Mouse (Mus musculus) gastrocnemius, adult 18-20 months (tissue): ENCODE results near the gene Ky. TPM values are rescaled to one million over a fixed set of nuclear protein-coding genes. Genes with fewer than 3 reads are reported as not detected.

ENCODE experiments used
- DNase-seq: peaks from one replicate; pipeline ENCODE4 v3.0.0; 2021; ENCODE audit warnings: low spot score
- total RNA-seq, 2 experiments: library from RNA; stranded (reverse); gene quantifications; 2 replicates each; pipeline ENCODE4 v1.2.3; 2021

The Ky gene
- total RNA-seq, 2 experiments from 2014 or later = 71.6 to 73.7 TPM

DNA sequence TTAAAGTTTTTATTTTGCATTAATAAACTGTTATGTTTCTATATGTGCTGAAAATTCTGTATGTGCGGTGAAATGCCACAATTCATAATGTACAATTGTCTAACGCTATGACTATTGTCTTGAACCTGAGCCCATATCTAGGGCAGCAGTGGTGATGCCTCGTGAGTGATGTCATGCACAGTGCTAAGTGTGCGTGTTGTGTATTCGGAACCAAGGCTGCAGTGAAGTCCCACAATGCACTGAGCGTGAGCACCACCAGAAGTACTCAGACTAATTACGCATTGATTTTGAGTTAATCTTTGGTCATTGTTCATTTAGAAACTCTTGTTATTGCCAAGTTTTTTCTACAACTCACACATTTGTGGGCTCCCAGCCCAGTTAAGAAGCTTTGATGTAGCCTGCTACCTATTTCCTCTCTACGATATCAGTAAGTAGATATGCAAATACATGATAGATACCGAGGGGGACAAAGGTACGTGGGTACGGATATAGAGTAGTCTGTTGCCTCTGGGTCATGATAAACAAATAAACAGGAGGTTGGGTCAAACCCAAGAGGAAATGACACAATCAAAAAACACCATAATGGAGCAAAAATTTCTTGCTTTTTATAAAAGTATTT, 3.4 kb upstream of the Ky start:
- no peak for DNase-seq

DNA sequence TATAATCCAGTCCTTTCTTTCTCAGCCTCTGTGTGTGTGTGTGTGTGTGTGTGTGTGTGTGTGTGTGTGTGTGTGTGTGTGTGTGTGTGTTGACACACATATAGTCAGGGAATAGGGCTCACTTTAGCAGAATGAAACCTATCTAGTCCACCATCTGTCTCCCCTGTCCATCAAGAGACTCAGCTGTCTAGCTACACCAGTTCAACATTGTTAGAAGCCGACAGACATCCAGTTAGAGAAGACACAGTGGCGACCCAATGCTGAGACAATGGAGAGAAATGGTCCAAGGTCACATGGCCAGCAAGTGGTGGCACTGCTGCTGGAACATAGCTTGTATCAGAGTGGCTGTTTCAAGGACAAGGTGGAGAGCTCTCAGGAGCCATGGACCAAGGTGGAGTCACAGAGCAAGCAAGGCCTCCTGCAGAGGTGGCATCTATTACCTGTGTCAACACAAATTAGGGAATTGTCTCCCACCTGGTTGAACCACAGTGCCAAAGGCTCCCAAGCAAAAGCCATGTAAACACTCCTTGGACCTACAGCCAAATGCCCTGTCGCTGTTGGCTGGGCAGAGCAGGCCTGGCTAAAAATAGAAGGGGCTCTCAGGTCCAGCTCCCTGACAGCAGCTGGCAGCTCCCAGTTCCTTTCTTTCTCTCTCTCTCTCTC, 703 bp upstream of the Ky start:
- DNase-seq = peak; percentile 63

DNA sequence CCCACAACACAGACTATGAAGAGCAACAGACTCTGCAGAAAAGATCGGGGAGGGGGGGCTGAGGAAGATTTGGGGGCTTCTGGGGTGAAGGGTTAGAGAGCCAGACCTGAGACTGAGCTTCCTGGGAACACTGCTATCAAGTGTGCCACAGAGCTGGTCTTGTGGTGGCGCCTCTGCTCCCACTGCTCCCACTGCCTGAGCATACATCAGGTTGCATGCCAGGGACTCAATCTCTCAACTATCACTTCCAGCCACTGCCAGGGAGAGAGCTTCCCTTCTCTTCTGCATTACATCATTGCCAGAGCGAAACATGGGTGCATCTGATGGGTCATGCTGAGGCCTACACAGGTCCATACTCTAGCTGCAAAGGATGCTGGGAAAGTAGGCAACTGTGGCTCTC, 2.8 kb downstream of the Ky start:
- no peak for DNase-seq

DNA sequence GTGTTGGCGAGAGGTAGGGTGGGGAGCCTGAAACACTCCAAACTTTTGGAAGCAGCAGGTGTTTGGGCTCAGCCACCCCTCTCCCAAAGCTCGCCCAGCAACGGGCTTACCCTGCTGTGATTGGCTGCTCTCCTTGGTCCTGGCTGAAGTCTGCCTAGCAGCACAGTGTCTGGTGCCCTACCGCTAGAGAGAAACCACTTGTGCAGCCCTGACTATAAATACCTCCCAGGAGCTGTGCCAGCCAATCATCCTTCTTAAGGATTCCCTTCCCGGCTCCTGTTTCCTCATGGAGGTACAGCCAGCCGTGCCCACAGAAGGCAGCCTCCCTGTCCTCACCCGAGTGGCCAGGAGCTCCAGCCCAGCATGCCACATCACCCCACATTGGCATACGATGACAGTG, 5.9 kb downstream of the Ky start:
- peak; percentile 92 for DNase-seq

DNA sequence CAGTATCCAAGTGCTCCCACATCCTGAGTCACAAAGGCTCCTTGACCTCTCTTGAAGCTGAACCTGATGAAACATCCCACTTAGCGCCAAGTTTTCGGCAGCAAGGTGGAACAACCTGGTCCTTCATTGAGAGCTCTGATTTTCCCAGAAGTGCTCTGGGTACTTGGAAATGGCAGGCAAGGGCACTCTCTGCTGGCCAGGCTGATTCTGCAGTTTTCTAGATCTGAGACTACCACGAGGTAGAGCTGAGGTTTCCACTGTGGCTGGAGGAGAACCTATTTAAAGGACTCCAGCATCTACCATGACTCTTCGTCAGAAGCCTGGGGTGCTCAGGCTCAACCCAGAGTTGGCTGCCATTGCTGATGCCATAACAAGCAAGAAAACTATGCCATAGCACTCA, 8.0 kb downstream of the Ky start:
- DNase-seq = peak; percentile 68

DNA sequence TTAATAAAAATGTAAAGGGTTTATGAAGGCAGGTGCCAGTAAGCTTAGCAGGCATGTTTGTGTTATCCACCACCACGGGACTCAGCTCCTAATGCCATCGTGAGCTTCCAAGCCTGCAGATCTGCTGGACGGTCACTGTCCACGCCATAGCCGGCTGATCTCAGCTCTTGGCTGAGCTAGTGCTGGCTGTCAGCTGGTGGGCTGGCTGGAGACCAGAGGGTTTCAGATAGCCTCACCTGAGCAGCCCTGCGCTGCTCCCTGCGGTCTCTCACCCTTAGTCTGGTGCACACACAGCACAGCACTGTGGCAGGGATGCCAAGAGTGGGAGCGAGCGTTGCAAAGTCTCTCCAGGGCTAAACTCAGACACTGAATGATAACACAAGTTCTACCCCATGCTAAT, 12.9 kb downstream of the Ky start:
- peak; percentile 90 for DNase-seq

DNA sequence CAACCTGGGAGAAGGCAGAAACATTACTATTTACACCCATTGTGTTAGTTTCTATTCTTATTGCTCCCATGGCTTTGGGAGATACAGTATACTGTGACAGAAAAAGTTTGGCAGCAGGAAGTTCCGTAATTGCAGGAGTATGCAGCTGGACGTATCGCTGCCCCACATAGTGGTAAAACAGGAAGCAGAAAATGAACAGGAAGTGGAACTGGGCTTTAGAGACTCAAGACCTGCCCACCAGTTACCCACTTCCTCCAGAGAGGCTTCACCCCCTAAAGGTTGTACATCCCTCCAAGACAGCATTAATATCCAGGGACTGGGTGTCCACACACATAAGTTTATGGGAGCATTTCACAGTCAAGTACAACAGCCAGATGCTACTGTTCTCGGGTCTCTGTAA, 15.8 kb downstream of the Ky start:
- DNase-seq = no peak

DNA sequence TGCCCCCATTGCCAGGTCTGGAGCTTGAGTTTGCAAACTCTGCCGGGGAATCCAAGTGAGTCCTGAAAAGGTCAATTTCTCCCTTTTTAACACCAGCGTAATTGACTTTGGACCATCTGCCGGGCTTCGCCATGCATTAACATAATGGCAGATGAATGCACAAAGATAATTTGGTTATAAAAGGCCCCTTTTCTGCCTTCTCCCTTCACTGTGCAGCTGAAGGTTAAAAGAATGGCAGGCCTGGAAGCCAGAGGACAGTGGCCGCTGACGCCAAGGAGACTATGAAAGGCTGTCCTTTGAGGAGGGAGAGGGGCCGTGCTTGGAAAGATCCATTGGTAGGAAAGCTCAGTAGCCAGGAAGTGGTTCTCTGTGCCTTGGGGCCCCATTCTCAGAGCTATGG, 22.6 kb downstream of the Ky start:
- no peak for DNase-seq

DNA sequence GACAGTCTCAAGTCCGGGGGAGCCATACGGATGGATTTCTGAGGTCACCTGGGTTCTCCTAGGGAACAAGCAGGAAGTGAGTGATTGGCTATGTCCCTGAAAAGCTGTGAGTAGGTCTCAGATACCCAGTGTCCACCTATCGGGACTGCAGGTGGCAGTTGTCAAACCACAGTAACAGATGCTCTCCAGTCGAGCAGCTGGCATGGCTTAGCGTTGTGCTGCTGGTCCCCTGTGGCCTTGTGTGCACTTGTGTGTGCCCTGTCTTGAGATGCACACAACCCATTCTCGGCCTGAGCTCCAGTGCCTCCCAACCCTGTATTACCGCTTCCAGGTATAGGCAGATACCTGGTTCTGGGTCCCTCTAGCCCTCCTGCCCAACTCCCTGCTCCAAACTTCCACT, 23.0 kb downstream of the Ky start:
- DNase-seq = no peak

DNA sequence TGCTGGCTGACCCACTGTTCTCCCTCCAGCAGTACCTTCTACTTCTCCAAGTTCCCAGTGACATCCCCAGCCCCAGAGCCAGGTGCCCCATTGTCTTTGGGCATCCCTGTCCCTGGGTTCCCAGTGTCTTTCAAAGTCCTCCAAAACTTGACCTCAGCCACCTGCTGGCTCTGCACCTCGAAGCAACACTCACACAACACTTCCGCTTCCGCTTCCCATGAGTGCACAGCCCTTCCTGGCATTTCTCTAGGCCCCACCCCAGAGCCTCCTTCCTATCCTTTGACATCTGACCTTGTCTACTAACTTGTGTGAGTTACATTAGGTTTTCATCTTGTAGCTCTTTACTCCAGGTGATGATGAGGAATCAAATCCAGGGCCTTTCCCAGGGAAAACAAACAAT, 23.5 kb downstream of the Ky start:
- no peak for DNase-seq

DNA sequence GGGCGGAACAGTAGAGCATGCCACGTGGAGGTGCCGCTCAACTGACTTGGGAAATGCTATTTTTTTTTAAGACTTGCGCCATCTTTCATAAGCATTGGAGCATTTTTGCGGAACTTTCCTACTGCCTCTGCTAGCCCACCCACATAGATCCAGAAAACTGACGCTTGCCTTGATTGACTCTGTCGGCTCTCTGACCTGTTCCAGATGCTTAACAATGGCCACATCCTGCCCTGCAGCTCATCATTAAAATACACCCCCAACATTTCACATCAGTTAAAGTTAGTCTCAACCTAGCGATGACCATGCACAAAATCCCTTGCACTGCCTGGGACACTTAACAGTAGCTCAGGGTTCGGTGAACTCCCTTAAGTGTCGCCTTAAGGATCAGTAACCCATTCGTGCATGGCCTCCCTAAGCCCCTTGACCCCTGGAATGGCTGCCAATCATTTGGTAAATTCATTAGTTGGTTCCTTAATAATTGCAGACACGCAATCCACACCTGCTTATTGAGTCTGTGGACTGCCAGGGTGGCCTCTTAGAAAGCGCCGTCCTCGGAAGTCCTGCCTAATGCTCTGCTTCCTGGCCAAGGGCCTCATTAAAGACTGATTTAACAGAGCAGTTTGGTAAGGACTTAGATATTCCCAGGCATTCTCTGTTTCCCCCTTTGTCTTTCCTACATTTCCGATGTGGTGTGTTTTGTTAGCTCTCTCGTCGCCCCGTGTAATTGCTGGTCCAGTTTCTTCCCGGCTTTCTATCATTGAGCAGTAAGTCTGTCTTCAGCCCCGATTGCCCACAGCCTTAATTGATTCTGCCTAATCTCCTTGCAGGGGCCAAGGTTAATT, 25.7 kb downstream of the Ky start:
- no peak for DNase-seq

DNA sequence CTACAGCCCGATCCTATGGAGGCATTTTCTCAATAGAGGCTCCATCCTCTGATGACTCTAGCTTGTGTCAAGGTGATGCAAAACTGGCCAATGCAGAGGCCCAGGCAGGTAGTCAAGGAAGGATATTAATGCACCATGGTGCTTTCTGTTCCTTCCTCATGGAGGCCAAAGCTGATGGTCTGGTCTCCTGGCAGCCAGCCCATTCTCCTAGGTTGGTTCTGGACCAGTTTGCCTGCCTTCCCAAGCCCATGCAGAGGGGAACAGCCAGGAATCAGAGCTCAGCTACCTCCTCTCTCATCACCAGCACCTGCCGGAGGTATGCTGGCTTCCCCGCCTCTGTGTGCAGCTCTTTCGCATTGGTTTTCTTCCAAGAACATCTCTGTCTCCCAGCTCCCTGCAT, 31.4 kb downstream of the Ky start:
- DNase-seq = no peak

DNA sequence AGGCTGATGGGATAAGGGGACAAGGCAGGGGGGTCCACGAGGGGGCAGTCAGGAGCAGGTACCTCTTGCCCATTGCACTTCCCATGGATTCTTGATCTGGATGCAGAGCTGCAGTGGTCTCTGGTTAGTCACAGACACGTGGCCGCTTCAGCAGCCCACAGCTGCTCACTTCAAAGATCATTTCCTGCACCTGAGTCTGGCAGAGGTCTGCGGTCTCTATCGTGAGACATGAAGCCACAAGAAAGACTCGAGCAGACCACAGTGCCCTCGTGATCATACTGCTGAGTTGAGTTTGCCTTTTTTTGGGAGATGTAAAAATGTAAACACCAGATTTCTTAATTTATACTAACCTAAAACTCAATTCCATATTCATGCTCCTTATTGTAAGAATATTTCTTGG, 34.1 kb downstream of the Ky start:
- no peak for DNase-seq

DNA sequence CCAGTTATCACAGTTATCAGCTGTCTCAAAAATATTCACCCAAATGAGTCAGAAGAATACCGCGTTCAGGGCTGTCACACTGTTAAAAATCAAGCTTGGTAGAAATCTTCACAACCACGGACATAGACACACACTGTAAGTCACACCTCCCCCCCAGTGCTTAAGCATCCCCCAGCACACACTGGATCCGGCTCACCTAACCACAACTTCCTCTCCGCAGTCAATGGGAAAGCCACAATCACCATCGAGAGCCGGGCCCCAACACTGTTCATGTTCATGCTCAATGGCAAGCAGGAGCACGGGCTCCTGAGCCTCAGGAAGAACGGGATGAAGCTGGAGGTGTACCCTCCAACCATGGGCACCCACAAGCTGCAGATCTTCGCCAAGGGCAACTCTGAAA, 36.1 kb downstream of the Ky start:
- DNase-seq = no peak

DNA sequence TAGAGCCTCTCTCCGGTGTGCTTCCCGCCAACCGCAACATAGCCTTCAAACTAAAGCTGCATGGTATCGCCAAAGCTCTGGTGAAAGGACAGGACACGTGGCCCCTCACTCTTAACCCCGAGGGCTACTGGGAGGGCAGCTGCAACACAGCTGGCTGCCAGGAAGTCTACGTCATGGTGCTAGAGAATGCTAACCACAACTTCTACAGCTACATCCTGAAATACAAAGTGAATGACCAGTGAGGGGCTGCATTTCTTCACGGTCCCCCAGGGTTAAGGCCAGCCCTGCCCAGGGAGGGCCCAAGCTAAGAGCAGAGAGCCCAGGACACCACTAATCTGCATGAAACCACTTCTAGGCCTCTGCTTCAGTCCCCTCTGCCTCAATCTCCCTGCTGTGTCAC, 37.0 kb downstream of the Ky start:
- DNase-seq = no peak

DNA sequence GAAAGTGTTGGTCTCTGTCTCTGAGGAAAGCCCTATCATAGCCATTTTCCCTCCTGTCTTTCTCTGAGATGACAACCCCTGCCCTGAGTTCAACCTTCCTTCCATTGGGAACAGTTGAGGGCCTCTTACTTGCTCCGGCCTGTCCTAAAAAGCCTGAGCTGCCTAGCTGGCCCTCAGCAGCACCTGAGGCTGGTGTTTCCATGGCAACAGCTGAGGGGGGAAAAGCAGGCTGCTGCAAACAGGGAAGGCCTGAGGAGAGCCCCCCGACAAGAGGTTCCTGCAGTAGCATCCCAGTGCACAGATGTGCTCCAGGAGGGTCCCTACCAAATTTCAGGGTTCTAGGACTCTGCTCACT, 38.2 kb downstream of the Ky start:
- DNase-seq = no peak

DNA sequence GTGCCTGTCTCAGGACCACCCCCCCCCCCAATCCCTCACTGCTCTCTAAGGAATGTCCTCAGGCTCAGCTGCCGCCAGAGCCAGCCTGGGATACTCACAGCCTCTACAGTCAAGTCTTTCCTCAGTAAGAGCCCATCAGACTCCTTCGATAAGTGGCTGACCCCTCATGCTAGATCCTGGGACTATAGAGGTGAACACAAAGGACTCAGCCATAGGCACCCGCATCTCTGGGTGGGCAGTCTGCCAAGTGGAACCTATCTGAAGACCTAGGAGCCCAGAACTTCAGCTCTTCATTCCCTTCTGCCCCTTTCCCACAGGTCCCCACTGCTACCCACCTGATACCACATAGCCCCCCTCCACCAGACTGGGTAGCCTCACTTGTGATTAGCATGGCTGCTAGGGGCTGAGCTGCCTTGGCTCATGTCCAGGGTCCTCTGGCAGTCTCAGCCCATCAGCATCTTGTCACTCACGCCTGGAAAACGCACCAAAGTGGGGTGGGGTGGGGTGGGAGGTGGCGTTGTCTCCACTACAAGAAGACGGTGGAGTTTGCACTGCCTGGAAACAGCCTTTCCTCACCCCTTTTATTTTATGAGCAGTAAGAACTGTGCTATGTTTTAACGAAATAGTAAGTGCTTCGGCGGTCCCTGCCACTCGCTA, 38.7 kb downstream of the Ky start:
- no peak for DNase-seq

DNA sequence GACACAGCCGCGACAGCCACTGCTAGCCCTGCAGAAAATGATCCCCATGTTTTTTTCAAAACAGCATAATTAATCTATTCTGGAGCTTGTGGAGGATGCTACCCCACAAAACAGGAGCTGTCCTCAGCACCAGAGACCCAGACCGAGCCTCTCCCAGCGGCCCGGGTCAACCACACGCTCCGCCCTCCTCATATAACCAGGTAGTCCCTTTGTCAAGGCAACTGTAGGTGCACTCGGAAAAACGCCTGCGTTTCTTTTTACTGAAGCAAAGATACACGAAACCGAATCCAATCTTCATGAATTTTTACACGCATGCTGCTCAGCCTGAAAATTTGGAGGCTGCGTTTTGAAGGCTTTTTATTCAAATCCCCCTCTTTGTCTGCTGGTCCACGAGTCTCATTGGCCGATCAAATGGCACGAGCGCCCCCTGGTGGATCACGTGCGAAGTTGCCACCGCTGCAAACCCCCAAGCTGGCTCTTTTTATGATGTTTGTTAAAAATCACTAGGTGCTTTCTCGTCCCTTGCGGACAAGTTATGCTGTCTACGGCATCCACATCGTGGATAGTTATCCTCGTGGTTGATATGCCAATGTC, 39.3 kb downstream of the Ky start:
- peak; percentile 77 for DNase-seq

DNA sequence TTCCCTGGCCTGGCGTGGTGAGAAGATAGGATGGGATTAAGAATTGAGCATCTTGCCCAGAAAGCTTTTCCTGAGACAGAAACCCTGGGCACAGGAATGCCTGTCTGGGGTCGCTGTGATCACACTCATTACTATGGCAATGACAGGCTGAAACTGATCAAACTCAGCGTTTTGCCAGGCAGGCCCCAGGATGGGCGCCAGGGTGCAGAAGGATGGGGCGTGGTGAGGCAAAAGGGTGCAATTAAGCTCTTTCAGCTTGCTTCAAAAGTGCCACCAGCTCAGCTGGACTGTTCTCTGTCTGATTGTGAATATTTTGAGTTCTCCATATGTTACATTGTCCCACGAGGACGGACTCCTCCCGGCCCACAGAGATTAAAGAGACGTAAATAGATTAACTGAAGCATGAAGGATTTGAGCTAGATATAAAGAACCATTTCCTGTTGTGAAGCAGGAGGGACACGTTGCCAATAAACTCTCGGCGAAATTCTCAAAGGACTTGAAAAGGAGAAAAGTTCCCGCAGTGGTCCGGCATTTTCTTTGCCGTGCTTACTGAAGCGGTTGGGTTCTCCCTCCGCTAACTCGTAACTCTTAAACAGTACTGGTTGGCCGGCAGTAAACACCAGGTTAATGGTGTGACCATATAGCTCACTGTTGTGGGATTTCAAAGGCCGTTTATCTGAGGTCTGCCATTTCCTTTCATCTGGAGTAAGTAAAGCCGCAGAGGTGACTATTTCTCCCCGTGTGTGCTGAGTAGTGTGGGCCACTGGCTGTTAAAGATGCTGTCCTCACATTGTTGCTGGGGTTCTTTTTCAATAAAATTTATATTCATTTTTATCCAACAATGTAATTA, 40.1 kb downstream of the Ky start:
- no peak for DNase-seq

DNA sequence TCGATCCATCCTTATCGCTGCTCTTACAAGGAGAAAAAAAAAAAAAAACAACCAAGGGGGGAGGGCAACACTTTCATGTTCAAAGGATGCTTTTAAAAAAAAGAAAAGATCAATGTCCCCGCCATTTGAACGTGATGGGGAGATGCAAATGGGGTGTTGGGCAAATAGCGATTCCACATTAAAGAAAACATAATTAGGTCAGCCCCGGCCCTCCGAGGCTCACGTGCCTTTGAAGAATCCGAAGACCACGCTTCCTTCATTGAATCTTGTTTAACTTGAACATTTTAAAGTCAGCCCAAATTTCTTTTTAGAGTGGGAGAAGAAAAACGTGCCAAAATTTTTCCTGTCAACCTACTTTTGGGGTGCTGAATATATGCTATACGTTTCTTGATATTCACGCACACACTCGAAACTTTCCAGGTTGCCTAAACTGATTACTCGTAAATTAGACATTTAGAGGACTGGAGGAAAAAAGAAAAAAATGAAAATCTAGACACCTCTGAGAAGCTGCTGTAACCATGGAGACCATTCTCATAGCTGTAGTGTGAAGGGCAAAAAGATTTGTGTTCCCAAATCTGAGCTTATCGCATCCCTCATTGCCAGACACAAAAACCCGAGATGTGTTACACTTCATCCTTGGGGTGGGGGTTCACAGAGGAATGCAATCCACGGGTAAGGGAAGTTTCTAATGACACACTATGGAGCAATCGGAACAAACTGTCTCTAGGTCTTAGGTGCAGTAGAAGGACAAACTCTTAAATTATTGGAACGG, 40.9 kb downstream of the Ky start:
- DNase-seq = no peak
